Mouse (Mus musculus) MEL (cell line): ENCODE measurements around the gene Mecom. TPM values are rescaled to one million over a fixed set of nuclear protein-coding genes. Genes with fewer than 3 reads are reported as not detected.

Experiments used
- DNase-seq: peaks from one replicate; pipeline ENCODE4 v3.0.0; 2011; ENCODE audit warnings: low read depth, low spot score
- H3K27ac ChIP-seq: 2 replicates; pipeline ENCODE4 v1.5.1; 2012; ENCODE audit warnings: low read depth, mild to moderate bottlenecking, control low read depth, low read length, moderate library complexity; ENCODE audit not compliant: control insufficient read depth
- H3K27me3 ChIP-seq, 2 experiments: fragments of 150-350 bp in 1 of 2; sonication (generic) in 1 of 2; 2 replicates each; pipeline ENCODE4 v1.6.1; 2012; ENCODE audit warnings: low read length in 2 of 2, mild to moderate bottlenecking in 2 of 2, improper control_type of control experiment in 1 of 2, moderate library complexity in 1 of 2; ENCODE audit not compliant: insufficient read depth in 2 of 2, control insufficient read depth in 1 of 2
- H3K36me3 ChIP-seq, 2 experiments: 2 replicates each; pipeline ENCODE4 v1.6.1; 2012 to 2014; ENCODE audit warnings: low read length in 2 of 2, improper control_type of control experiment in 1 of 2, inconsistent platforms in 1 of 2, mild to moderate bottlenecking in 1 of 2; ENCODE audit not compliant: insufficient read depth in 2 of 2, control insufficient read depth in 1 of 2
- H3K4me1 ChIP-seq, 2 experiments: fragments of 150-350 bp in 1 of 2; sonication (generic) in 1 of 2; 2 replicates each; pipeline ENCODE4 v1.6.1; 2012; ENCODE audit warnings: low read length in 2 of 2, improper control_type of control experiment in 1 of 2, mild to moderate bottlenecking in 1 of 2; ENCODE audit not compliant: insufficient read depth in 2 of 2, control insufficient read depth in 1 of 2
- H3K4me3 ChIP-seq, 2 experiments: fragments of 150-350 bp in 1 of 2; sonication (generic) in 1 of 2; 2 replicates each; pipeline ENCODE4 v1.5.1; 2012; ENCODE audit warnings: low read depth in 2 of 2, low read length in 2 of 2, mild to moderate bottlenecking in 2 of 2, moderate library complexity in 2 of 2, control low read depth in 1 of 2, improper control_type of control experiment in 1 of 2; ENCODE audit not compliant: control insufficient read depth in 1 of 2, insufficient read depth in 1 of 2
- H3K79me2 ChIP-seq: 2 replicates; pipeline ENCODE4 v1.6.1; 2012; ENCODE audit warnings: mild to moderate bottlenecking, low read length, moderate library complexity; ENCODE audit not compliant: control insufficient read depth, poor library complexity, insufficient read depth
- H3K9ac ChIP-seq: 2 replicates; pipeline ENCODE4 v1.6.1; 2012; ENCODE audit warnings: low read depth, mild to moderate bottlenecking, control low read depth, low read length, moderate library complexity; ENCODE audit not compliant: control insufficient read depth, poor library complexity, severe bottlenecking
- H3K9me3 ChIP-seq: fragments of 150-350 bp; sonication (generic); replicated peaks from 2 replicates; pipeline ENCODE4 v1.6.1; 2012; ENCODE audit warnings: mild to moderate bottlenecking, low read length, improper control_type of control experiment, moderate library complexity; ENCODE audit not compliant: insufficient read depth
- CHD2 ChIP-seq: IDR thresholded peaks from 2 replicates; pipeline ENCODE4 v1.6.1; 2011; ENCODE audit warnings: low read length, improper control_type of control experiment
- CTCF ChIP-seq, 3 experiments: IDR thresholded peaks in 2 of 3; conservative IDR thresholded peaks in 1 of 3; 2 replicates each; pipeline ENCODE4 v1.5.1; 2011 to 2012; ENCODE audit warnings: low read length in 3 of 3, low read depth in 2 of 3, mild to moderate bottlenecking in 2 of 3, improper control_type of control experiment in 1 of 3, inconsistent platforms in 1 of 3, mixed read lengths in 1 of 3, moderate library complexity in 1 of 3; ENCODE audit not compliant: control insufficient read depth in 1 of 3, insufficient read depth in 1 of 3, poor library complexity in 1 of 3, severe bottlenecking in 1 of 3
- E2F4 ChIP-seq: IDR thresholded peaks from 2 replicates; pipeline ENCODE4 v1.6.1; 2011; ENCODE audit warnings: low read depth, low read length, improper control_type of control experiment, borderline replicate concordance
- ELF1 ChIP-seq: IDR thresholded peaks from 2 replicates; pipeline ENCODE4 v1.6.1; 2014; ENCODE audit warnings: low read depth, mild to moderate bottlenecking, inconsistent platforms, low read length, improper control_type of control experiment, moderate library complexity
- GABPA ChIP-seq: IDR thresholded peaks from 2 replicates; pipeline ENCODE4 v1.6.1; 2012; ENCODE audit warnings: low read depth, mild to moderate bottlenecking, inconsistent platforms, low read length, improper control_type of control experiment, moderate library complexity
- GATA1 ChIP-seq: IDR thresholded peaks from 2 replicates; pipeline ENCODE4 v1.6.1; 2011; ENCODE audit warnings: low read depth, low read length, improper control_type of control experiment
- MAZ ChIP-seq: IDR thresholded peaks from 2 replicates; pipeline ENCODE4 v1.6.1; 2012; ENCODE audit warnings: low read depth, mild to moderate bottlenecking, inconsistent platforms, low read length, improper control_type of control experiment
- MXI1 ChIP-seq: IDR thresholded peaks from 2 replicates; pipeline ENCODE4 v1.6.1; 2011; ENCODE audit warnings: mild to moderate bottlenecking, low read depth, low read length, improper control_type of control experiment
- NELFE ChIP-seq: IDR thresholded peaks from 2 replicates; pipeline ENCODE4 v1.6.1; 2011; ENCODE audit warnings: low read depth, low read length, improper control_type of control experiment
- NRF1 ChIP-seq: IDR thresholded peaks from 2 replicates; pipeline ENCODE4 v1.6.1; 2014; ENCODE audit warnings: low read depth, mild to moderate bottlenecking, inconsistent platforms, low read length, improper control_type of control experiment, moderate library complexity; ENCODE audit not compliant: poor library complexity, insufficient read depth, severe bottlenecking
- POLR2A ChIP-seq, 2 experiments: IDR thresholded peaks; 2 replicates each; pipeline ENCODE4 v1.6.1; 2011 to 2012; ENCODE audit warnings: low read length in 2 of 2, mild to moderate bottlenecking in 2 of 2, control low read depth in 1 of 2, improper control_type of control experiment in 1 of 2, low read depth in 1 of 2, moderate library complexity in 1 of 2; ENCODE audit not compliant: control insufficient read depth in 1 of 2, insufficient read depth in 1 of 2, poor library complexity in 1 of 2
- POLR2AphosphoS5 ChIP-seq: IDR thresholded peaks from 2 replicates; pipeline ENCODE4 v1.6.1; 2012; ENCODE audit warnings: low read depth, borderline replicate concordance, mild to moderate bottlenecking, inconsistent platforms, low read length, moderate library complexity, mixed read lengths
- RAD21 ChIP-seq: IDR thresholded peaks from 2 replicates; pipeline ENCODE4 v1.6.1; 2011; ENCODE audit warnings: mild to moderate bottlenecking, low read depth, low read length, improper control_type of control experiment
- TCF12 ChIP-seq: IDR thresholded peaks from 2 replicates; pipeline ENCODE4 v1.6.1; 2014; ENCODE audit warnings: low read depth, mild to moderate bottlenecking, inconsistent platforms, low read length, improper control_type of control experiment, moderate library complexity
- USF1 ChIP-seq: IDR thresholded peaks from 2 replicates; pipeline ENCODE4 v1.6.1; 2014; ENCODE audit warnings: low read depth, mild to moderate bottlenecking, inconsistent platforms, low read length, improper control_type of control experiment, moderate library complexity
- ZKSCAN1 ChIP-seq: IDR thresholded peaks from 2 replicates; pipeline ENCODE4 v1.6.1; 2012; ENCODE audit warnings: low read depth, mild to moderate bottlenecking, inconsistent platforms, low read length, improper control_type of control experiment, moderate library complexity
- polyA plus RNA-seq, 2 experiments: library from polyadenylated mRNA; stranded (reverse) in 1 of 2; unstranded in 1 of 2; fragments of >175 nt in 1 of 2; fragments of >200 nt in 1 of 2; gene quantifications; 2 replicates each; pipeline versions ENCODE4 v1.2.1 to v1.2.4; 2012; ENCODE audit warnings: low replicate concordance in 2 of 2, low read depth in 1 of 2; ENCODE audit not compliant: insufficient read length in 2 of 2, insufficient read depth in 1 of 2, missing spikeins in 1 of 2
- total RNA-seq: library from RNA; depleted of rRNA; stranded (reverse); fragments of 300-350 nt; gene quantifications from 2 replicates; pipeline ENCODE4 v1.2.3, GENCODE M21; 2012

Mecom gene
- total and polyA plus RNA-seq, 3 experiments: 0.04 TPM; not detected in 2

GRCm38 (mm10) chr3:30019411-30019810, 528.4 kb downstream of the Mecom start:
- Histone ChIP-seq H3K79me2 (no peaks in the 10 kb centered on the region), H3K9me3 (no peaks in the 10 kb centered on the region), H3K27me3 (no peaks in the 10 kb centered on the region), H3K36me3 (no peaks in the 10 kb centered on the region)
- TF ChIP-seq GABPA (no peak), E2F4 (no peak), POLR2A (IDR thresholded peaks at IDR 0.05; ENCODE audit: control insufficient read depth in 1 of 2, insufficient read depth in 1 of 2, low read depth in 1 of 2, low read length in 2 of 2, poor library complexity in 1 of 2) (no peak), NRF1 (no peak), POLR2AphosphoS5 (no peak)
- TF ChIP-seq, all 39 proteins: peak for 0
- H3K27ac ChIP-seq: no peak overlapping the region
- no peak for DNase-seq
- no peaks in the 10 kb centered on the region for H3K4me1 ChIP-seq
- H3K4me3 ChIP-seq: no peak overlapping the region
- no peak overlapping the region for H3K9ac ChIP-seq

- TF ChIP-seq ZKSCAN1 (no peak), NELFE (no peak), CTCF (IDR thresholded peaks at IDR 0.05 in 2 of 3, conservative IDR thresholded peaks at IDR 0.05 in 1 of 3; ENCODE audit: control insufficient read depth in 1 of 3, insufficient read depth in 1 of 3, low read depth in 2 of 3, low read length in 3 of 3, poor library complexity in 1 of 3, severe bottlenecking in 1 of 3) (no peak), USF1 (no peak), MAZ (no peak), E2F4 (no peak), CHD2 (no peak), GATA1 (no peak), ELF1 (no peak), TCF12 (no peak), POLR2A (IDR thresholded peaks at IDR 0.05; ENCODE audit: control insufficient read depth in 1 of 2, insufficient read depth in 1 of 2, low read depth in 1 of 2, low read length in 2 of 2, poor library complexity in 1 of 2) (no peak), MXI1 (no peak), RAD21 (no peak)
- no peak overlapping the region for H3K27ac ChIP-seq
- no peaks in the 10 kb centered on the region for H3K27me3 ChIP-seq
- no peaks in the 10 kb centered on the region for H3K36me3 ChIP-seq
- no peak overlapping the region for H3K4me3 ChIP-seq
- H3K9me3 ChIP-seq: no peaks in the 10 kb centered on the region
- H3K79me2 ChIP-seq: no peaks in the 10 kb centered on the region
- no peaks in the 10 kb centered on the region for H3K4me1 ChIP-seq
- DNase-seq: no peak
- H3K9ac ChIP-seq: no peak overlapping the region
These were observed 529.6 kb downstream of the Mecom start for GRCm38 (mm10) chr3:30018202-30018601.
